Mouse (Mus musculus) CD4-positive helper T cell, adult 2 months (primary cell): Measurements from ENCODE around the gene Lats1.
"Not testable (repeated sequence)": the region's sequence is repeated elsewhere in the genome, so short reads cannot be mapped to it uniquely, and the experiment has no call there.

ENCODE experiments used
- DNase-seq: peaks from one replicate; pipeline ENCODE4 v3.0.0-alpha.2; 2012; ENCODE audit warnings: low read depth, missing footprints, low spot score

Lats1 gene

GRCm38 (mm10) chr10:7726501-7726812, 45.4 kb downstream of the Lats1 start:
- no peak for DNase-seq

DNA sequence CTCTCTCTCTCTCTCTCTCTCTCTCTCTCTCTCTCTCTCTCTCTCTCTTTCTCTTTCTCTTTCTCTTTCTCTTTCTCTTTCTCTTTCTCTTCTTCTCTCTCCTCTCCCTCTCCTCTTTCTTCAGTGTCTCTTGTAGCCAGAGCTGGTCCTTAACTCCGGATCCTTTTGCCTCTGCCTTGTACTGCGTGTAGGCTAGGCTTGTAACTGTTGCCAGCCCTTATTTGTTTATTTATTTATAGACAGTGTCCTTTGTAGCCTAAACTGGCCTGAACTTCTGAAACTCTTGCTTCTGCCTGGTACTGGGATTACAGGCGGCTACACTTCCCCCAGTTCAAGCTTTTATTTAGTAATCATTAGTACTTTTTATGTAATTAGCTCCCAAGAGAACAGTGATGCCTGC, 46.0 kb downstream of the Lats1 start:
- no peak for DNase-seq

DNA sequence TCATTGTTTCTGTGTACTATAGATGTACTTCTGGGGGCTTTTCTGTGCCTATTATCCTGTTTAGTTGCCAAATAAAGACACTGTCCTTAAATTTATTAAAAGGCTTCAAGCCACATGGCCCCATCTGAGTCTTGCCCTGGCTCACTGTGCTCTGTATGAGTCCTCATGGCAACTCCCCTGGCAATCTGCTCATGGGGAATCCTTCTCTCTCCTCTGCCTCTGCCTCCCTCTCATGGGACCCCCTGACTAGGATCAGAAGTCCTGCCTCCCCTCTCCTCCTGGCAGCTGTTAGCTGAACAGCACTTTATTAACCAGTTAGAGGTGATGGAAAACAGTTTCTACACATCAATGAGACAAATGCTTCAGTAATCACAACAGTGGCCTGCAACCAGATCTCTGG, 50.6 kb downstream of the Lats1 start:
- no peak for DNase-seq

GRCm38 (mm10) chr10:7737122-7737521, 56.1 kb downstream of the Lats1 start:
- DNase-seq, result no peak

DNA sequence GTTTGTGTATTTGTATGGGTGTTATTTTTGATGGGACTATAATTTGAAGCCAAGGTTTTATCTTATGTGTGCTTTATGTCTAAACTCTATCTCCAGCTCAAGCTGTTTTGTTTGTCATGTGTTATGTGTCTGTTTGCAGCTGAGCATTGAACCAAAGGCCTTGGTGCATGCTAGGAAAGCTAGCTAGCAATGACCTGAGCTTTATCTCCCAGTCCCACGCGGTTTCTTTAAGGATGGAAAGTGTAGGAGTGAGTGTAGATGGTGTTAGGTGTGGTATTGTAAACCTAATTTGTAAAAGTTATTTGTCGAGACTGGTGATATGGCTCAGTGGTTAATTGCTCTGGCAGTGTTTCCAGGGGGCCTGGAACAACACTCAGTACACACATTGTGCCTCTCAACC, 56.9 kb downstream of the Lats1 start:
- no peak for DNase-seq

- not testable (repeated sequence) for DNase-seq
Measured at GRCm38 (mm10) chr10:7745528-7745927, 64.5 kb downstream of the Lats1 start.

DNA sequence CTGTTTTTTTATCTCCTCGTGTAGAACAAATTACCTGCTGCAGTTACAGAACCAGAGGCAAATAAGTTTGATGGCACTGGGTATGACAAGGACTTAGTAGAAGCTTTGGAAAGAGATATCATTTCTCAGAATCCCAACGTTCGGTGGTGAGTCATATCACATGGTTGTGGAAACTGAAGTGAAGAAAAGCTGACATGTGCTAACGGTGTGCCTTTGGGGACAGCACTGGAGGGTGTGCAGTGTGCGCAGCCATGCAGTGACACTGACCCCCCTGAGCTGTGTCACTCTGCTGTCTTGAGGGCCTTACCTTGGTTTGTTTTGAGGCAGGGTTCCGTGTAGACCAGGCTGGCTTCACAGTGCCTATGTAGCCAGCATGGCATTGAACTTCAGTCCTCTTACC, 67.7 kb downstream of the Lats1 start:
- no peak for DNase-seq

DNA sequence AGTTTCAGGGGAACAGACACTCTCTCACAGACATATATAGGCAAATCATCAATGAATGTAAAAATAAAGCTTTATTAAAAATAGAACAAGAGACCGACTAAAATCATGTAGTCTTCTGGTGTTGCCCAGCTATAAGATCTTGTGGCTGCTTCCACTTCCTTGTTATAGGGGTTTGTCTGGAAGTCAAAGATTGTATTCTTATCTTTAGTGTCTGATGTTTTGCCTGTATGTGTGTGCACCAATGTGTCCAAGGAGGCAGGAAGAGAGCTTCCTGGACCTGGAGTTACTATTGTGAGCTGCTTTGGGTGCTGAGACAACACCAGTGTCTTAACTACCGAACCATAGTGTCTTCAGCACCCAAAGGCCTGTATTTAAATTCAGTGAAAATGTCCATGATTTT, 76.5 kb downstream of the Lats1 start:
- no peak for DNase-seq
